Mouse (Mus musculus): ENCODE data around the gene Gm11009.
"Not testable (repeated sequence)": the region's sequence is repeated elsewhere in the genome, so short reads cannot be mapped to it uniquely, and the experiment has no call there.

Gene Gm11009

DNA sequence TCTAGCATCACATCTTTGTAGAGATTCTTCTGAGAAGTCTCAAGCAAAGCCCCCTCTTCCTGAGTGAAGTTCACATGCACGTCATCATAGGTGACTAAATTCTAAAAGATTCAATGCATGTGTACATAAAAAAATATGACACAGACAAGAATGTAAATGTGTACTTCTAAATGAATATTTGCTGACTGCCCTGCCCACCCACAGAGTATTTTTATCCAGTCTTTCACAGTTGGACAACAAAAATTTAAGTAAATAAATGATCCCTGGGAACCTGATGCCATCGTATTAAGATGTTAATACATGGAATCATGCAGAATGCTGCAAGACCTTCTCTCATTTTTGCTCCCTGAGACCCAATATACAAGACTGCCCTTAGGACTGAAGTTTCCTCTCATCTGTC, at the start of gene Gm11009:
Gm11009 (minus strand) TSS at position 101 of the 400 bp plus-strand sequence.
- not testable (repeated sequence) for DNase-seq

All from cerebellum, adult 18-20 months (tissue).